Mouse (Mus musculus) kidney, adult 2 months (tissue): ENCODE data around the gene Kank1.

Experiments
- CTCF ChIP-seq: fragments of 200-500 bp; conservative IDR thresholded peaks from 2 replicates; pipeline ENCODE4 v1.5.1; 2011; ENCODE audit warnings: low read depth, mild to moderate bottlenecking, control low read depth, low read length, moderate library complexity, mixed read lengths; ENCODE audit not compliant: insufficient read depth, insufficient read length
- POLR2A ChIP-seq: fragments of 200-500 bp; IDR thresholded peaks from one replicate; pipeline ENCODE4 v1.6.1; 2011; ENCODE audit warnings: low read depth, low read length, control low read depth

DNA sequence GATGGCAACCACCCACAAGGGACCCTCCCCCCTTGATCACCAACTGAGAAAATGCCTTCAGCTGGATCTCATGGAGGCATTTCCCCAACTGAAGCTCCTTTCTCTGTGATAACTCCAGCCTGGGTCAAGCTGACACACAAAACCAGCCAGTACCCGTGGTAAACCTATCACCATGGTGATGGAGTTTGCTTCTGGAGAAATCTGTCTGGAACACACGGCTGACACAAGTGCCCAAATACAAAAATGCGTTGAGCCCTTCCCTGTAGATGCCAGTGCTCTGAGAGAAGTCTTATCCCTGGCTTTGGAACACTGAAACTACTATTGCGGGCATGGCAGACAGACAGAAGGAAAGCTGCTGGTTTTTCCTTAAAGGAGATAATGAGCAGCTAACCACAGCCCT is 199.4 kb downstream of the Kank1 start:
- no peak for TF ChIP-seq POLR2A
- no peak for TF ChIP-seq CTCF
